Mouse (Mus musculus) CH12.LX (cell line): ENCODE measurements around the gene Col4a2. TPM values are rescaled to one million over a fixed set of nuclear protein-coding genes. Genes with fewer than 3 reads are reported as not detected.

Source experiments
- DNase-seq: peaks from one replicate; pipeline ENCODE4 v3.0.0-alpha.2; 2013; ENCODE audit errors: extremely low read depth
- H3K27ac ChIP-seq: 2 replicates; pipeline ENCODE4 v1.5.1; 2012; ENCODE audit warnings: low read depth, mild to moderate bottlenecking, control low read depth, moderate library complexity; ENCODE audit not compliant: insufficient read depth
- H3K27me3 ChIP-seq: replicated peaks from 2 replicates; pipeline ENCODE3; 2012; ENCODE audit warnings: inconsistent platforms
- H3K36me3 ChIP-seq, 2 experiments: replicated peaks in 1 of 2; 2 replicates each; pipeline versions ENCODE3 to v1.6.1; 2012; ENCODE audit warnings: inconsistent platforms in 1 of 2, low read length in 1 of 2, mild to moderate bottlenecking in 1 of 2, mixed read lengths in 1 of 2, moderate library complexity in 1 of 2; ENCODE audit not compliant: control insufficient read depth in 1 of 2, insufficient read depth in 1 of 2
- H3K4me1 ChIP-seq, 2 experiments: 2 replicates each; pipeline ENCODE4 v1.6.1; 2012; ENCODE audit warnings: inconsistent platforms in 1 of 2, moderate library complexity in 1 of 2; ENCODE audit not compliant: insufficient read depth in 2 of 2, control insufficient read depth in 1 of 2
- H3K4me2 ChIP-seq: 2 replicates; pipeline ENCODE4 v1.6.1; 2012; ENCODE audit warnings: low read depth, mild to moderate bottlenecking, control low read depth; ENCODE audit not compliant: poor library complexity, insufficient read depth, severe bottlenecking
- H3K4me3 ChIP-seq, 3 experiments: fragments of 150-350 bp in 1 of 3; sonication (generic) in 1 of 3; replicated peaks in 1 of 3; 2 replicates each; pipeline versions ENCODE3 to v1.5.1; 2011 to 2012; ENCODE audit warnings: low read depth in 2 of 3, low read length in 2 of 3, mild to moderate bottlenecking in 2 of 3, moderate library complexity in 2 of 3, control low read depth in 1 of 3, improper control_type of control experiment in 1 of 3, inconsistent platforms in 1 of 3, mixed read lengths in 1 of 3; ENCODE audit not compliant: poor library complexity in 1 of 3
- H3K79me2 ChIP-seq: replicated peaks from 2 replicates; pipeline ENCODE4 v1.6.1; 2012; ENCODE audit warnings: mild to moderate bottlenecking, moderate library complexity; ENCODE audit not compliant: control insufficient read depth, poor library complexity, insufficient read depth, severe bottlenecking; ENCODE audit errors: extremely low read depth
- H3K9ac ChIP-seq: 2 replicates; pipeline ENCODE4 v1.6.1; 2012; ENCODE audit warnings: low read depth, mild to moderate bottlenecking, control low read depth, moderate library complexity; ENCODE audit not compliant: insufficient read depth
- H3K9me3 ChIP-seq: replicated peaks from 2 replicates; pipeline ENCODE3; 2012; ENCODE audit warnings: low read length, inconsistent platforms, mixed read lengths
- CHD1 ChIP-seq: IDR thresholded peaks from 2 replicates; pipeline ENCODE4 v1.6.1; 2012; ENCODE audit warnings: low read depth, low read length, improper control_type of control experiment, inconsistent platforms
- CHD2 ChIP-seq: IDR thresholded peaks from 2 replicates; pipeline ENCODE4 v1.6.1; 2011; ENCODE audit warnings: low read length, improper control_type of control experiment
- CTCF ChIP-seq, 2 experiments: IDR thresholded peaks in 1 of 2; conservative IDR thresholded peaks in 1 of 2; 2 replicates each; pipeline ENCODE4 v1.5.1; 2011 to 2012; ENCODE audit warnings: low read depth in 2 of 2, low read length in 2 of 2, improper control_type of control experiment in 1 of 2, inconsistent platforms in 1 of 2, mild to moderate bottlenecking in 1 of 2, moderate library complexity in 1 of 2
- E2F4 ChIP-seq: IDR thresholded peaks from 2 replicates; pipeline ENCODE4 v1.6.1; 2011; ENCODE audit warnings: low read depth, low read length, improper control_type of control experiment; ENCODE audit not compliant: insufficient replicate concordance
- ELF1 ChIP-seq: IDR thresholded peaks from 2 replicates; pipeline ENCODE4 v1.6.1; 2014; ENCODE audit warnings: low read depth, mild to moderate bottlenecking, inconsistent platforms, low read length, improper control_type of control experiment
- EP300 ChIP-seq: IDR thresholded peaks from 2 replicates; pipeline ENCODE4 v1.6.1; 2011; ENCODE audit warnings: low read length, improper control_type of control experiment
- ETS1 ChIP-seq: conservative IDR thresholded peaks from 2 replicates; pipeline ENCODE4 v1.6.1; 2012; ENCODE audit warnings: low read depth, mild to moderate bottlenecking, inconsistent platforms, low read length, improper control_type of control experiment, moderate library complexity
- GABPA ChIP-seq: IDR thresholded peaks from 2 replicates; pipeline ENCODE4 v1.6.1; 2012; ENCODE audit warnings: low read depth, low read length, improper control_type of control experiment, inconsistent platforms; ENCODE audit not compliant: insufficient replicate concordance
- KAT2A ChIP-seq: IDR thresholded peaks from 2 replicates; pipeline ENCODE4 v1.6.1; 2012; ENCODE audit warnings: low read length, improper control_type of control experiment, inconsistent platforms; ENCODE audit not compliant: insufficient replicate concordance
- MAFK ChIP-seq: IDR thresholded peaks from 2 replicates; pipeline ENCODE4 v1.6.1; 2011; ENCODE audit warnings: low read length, improper control_type of control experiment; ENCODE audit not compliant: insufficient replicate concordance
- MEF2A ChIP-seq: IDR thresholded peaks from 2 replicates; pipeline ENCODE4 v1.6.1; 2014; ENCODE audit warnings: low read depth, mild to moderate bottlenecking, inconsistent platforms, low read length, improper control_type of control experiment, borderline replicate concordance
- NELFE ChIP-seq: IDR thresholded peaks from 2 replicates; pipeline ENCODE4 v1.6.1; 2011; ENCODE audit warnings: low read depth, low read length, improper control_type of control experiment
- NRF1 ChIP-seq: IDR thresholded peaks from 2 replicates; pipeline ENCODE4 v1.6.1; 2014; ENCODE audit warnings: low read depth, mild to moderate bottlenecking, inconsistent platforms, low read length, improper control_type of control experiment, moderate library complexity
- POLR2AphosphoS2 ChIP-seq: IDR thresholded peaks from 2 replicates; pipeline ENCODE4 v1.6.1; 2011; ENCODE audit warnings: low read depth, low read length, improper control_type of control experiment
- SMC3 ChIP-seq: IDR thresholded peaks from 2 replicates; pipeline ENCODE4 v1.6.1; 2011; ENCODE audit warnings: low read depth, low read length, improper control_type of control experiment
- TBP ChIP-seq: conservative IDR thresholded peaks from 2 replicates; pipeline ENCODE4 v1.6.1; 2011; ENCODE audit warnings: low read depth, low read length, improper control_type of control experiment
- TCF12 ChIP-seq: IDR thresholded peaks from 2 replicates; pipeline ENCODE4 v1.6.1; 2014; ENCODE audit warnings: low read depth, mild to moderate bottlenecking, inconsistent platforms, low read length, improper control_type of control experiment
- UBTF ChIP-seq: IDR thresholded peaks from 2 replicates; pipeline ENCODE4 v1.6.1; 2012; ENCODE audit warnings: low read depth, mild to moderate bottlenecking, inconsistent platforms, low read length, improper control_type of control experiment, moderate library complexity
- USF1 ChIP-seq: IDR thresholded peaks from 2 replicates; pipeline ENCODE4 v1.6.1; 2014; ENCODE audit warnings: low read depth, mild to moderate bottlenecking, inconsistent platforms, low read length, improper control_type of control experiment
- ZKSCAN1 ChIP-seq: IDR thresholded peaks from 2 replicates; pipeline ENCODE4 v1.6.1; 2012; ENCODE audit warnings: low read depth, inconsistent platforms, low read length, improper control_type of control experiment, borderline replicate concordance
- ZMIZ1 ChIP-seq: IDR thresholded peaks from 2 replicates; pipeline ENCODE4 v1.6.1; 2012; ENCODE audit warnings: low read depth, mild to moderate bottlenecking, inconsistent platforms, low read length, improper control_type of control experiment
- ZNF384 ChIP-seq: IDR thresholded peaks from 2 replicates; pipeline ENCODE4 v1.6.1; 2012; ENCODE audit warnings: low read depth, low read length, improper control_type of control experiment, inconsistent platforms
- dilution Hi-C: fragments of 300-500 bp; cut with MboI; formaldehyde crosslinking; loops from 2 replicates; pipeline ENCODE4 v1.14.3; 2020; ENCODE audit warnings: low sequenced_read_pairs; ENCODE audit not compliant: extremely low pct_unique_long_range_greater_than_20kb, extremely low pct_ligation_motif_present
- in situ Hi-C: fragments of 300-500 bp; cut with MboI; formaldehyde crosslinking; loops from 3 replicates; pipeline ENCODE4 v1.14.3; 2019; ENCODE audit warnings: low sequenced_read_pairs, low pct_ligation_motif_present, low pct_unique_long_range_greater_than_20kb, mixed read lengths
- polyA plus RNA-seq: library from polyadenylated mRNA; unstranded; fragments of >175 nt; gene quantifications from 2 replicates; pipeline ENCODE4 v1.2.1, GENCODE M21; 2012; ENCODE audit warnings: low read depth; ENCODE audit not compliant: insufficient read length
- total RNA-seq, 2 experiments: library from RNA; depleted of rRNA; stranded (reverse); fragments of 300-350 nt in 1 of 2; fragments of >200 nt in 1 of 2; gene quantifications; 2 replicates each; pipeline ENCODE4 v1.2.3; 2012 to 2014

Gene Col4a2
- total and polyA plus RNA-seq, 3 experiments, result 0.04 to 0.07 TPM; not detected in 1

DNA sequence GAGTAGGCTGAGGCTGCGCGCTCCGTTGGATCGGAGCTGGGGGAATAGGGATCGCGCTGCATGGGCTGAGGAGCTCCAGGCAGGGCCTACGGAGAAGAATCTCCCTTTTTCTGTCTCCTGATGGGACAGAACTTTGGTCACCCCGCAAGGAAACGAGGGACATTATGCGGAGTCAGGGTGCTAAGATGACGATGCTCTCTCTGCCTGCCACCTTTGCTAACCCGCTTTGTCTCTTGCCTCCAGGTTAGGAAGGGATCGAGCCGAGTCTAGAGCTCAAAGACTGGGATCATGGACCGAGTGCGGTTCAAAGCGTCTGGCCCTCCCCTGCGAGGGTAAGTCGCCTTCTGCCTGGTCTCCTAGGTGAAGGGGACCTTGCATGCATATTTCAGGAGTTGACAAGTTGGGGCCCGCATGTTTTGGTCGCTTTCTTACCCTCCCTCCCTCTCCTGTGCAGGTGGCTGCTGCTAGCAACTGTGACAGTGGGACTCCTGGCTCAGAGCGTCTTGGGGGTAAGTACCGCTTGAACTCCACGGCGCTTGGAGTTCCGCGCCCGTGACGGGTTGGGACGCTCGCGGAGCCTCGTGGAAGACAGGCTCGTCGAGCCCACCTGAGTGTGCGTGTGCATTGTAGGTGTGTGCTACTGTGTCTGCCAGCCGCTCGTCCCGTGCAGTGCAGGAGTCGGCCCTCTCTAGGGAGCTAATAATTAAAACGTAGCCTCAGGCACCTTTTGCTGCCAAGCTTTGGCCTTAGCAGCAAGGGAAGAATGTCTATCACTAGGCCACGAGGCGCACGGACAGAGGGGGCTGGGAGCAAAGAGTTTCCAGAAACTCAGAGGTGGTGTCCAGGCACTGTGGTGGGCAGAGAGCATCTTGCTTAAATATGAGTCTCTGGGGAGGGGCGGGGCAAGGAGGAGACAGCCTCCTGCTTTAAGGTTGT lies 839 bp downstream of the Col4a2 start:
- H3K79me2 ChIP-seq, result no peaks in the 10 kb centered on the region
- no peak overlapping the region for H3K4me2 ChIP-seq
- H3K9me3 ChIP-seq, result no peaks in the 10 kb centered on the region
- no peaks in the 10 kb centered on the region for H3K36me3 ChIP-seq
- H3K27ac ChIP-seq, result no peak overlapping the region
- DNase-seq, result no peak
- peaks cover 0 to 8% of the 10 kb centered on the region in 2 experiments; a peak in 2 of 4 replicates for H3K4me1 ChIP-seq
- in situ Hi-C loops, result no loop called here
- H3K4me3 ChIP-seq, result no peak overlapping the region
- TF ChIP-seq MAFK, result no peak
- TF ChIP-seq TCF12, result no peak
- no peak for TF ChIP-seq KAT2A
- TF ChIP-seq E2F4, result no peak
- no peak for TF ChIP-seq MEF2A
- no peak for TF ChIP-seq NRF1
- no peak for TF ChIP-seq ELF1
- no peak for TF ChIP-seq SMC3
- no peak for TF ChIP-seq ETS1
- no peak for TF ChIP-seq GABPA
- TF ChIP-seq POLR2AphosphoS2, result no peak
- no peak for TF ChIP-seq ZKSCAN1
- TF ChIP-seq USF1, result no peak
- no peak for TF ChIP-seq EP300
- TF ChIP-seq ZNF384, result no peak
- TF ChIP-seq UBTF, result no peak
- TF ChIP-seq NELFE, result no peak
- TF ChIP-seq CHD1, result no peak
- TF ChIP-seq, all 38 proteins: peak for 0
- Histone ChIP-seq H3K27me3 (peaks cover 8% of the 10 kb centered on the region), H3K9ac (no peak overlapping the region)
- dilution Hi-C loops, result no loop called here

DNA sequence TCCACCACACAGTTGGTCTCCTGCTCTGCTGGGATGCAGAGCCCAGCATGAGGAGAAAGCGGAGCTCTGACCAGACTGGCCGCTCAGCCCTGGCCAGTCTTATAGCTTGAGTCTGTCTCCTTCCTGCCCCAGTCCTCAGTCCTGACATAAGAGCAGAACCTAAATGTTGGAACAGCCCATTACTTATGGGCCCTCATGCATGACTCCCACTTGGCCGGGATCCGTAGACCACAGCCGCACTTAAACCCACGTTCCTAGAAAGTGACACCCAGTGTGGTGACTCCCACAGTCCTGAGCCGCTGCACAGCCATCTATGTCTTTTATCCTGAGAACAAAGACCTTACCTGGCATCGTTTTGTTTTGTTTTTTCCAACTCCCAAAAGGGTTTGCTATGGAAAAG lies 2.0 kb downstream of the Col4a2 start:
- peaks cover 6% of the 10 kb centered on the region for H3K27me3 ChIP-seq
- H3K9ac ChIP-seq, result no peak overlapping the region
- peaks cover 0 to 8% of the 10 kb centered on the region in 2 experiments; a peak in 2 of 4 replicates for H3K4me1 ChIP-seq
- TF ChIP-seq ZMIZ1 (no peak), CTCF (conservative IDR thresholded peaks at IDR 0.05 in 1 of 2, IDR thresholded peaks at IDR 0.05 in 1 of 2; ENCODE audit: low read depth in 2 of 2, low read length in 2 of 2) (no peak), TBP (no peak), SMC3 (no peak), ZKSCAN1 (no peak), CHD2 (no peak)
- H3K79me2 ChIP-seq, result no peaks in the 10 kb centered on the region
- no peak overlapping the region for H3K4me2 ChIP-seq
- no peaks in the 10 kb centered on the region for H3K36me3 ChIP-seq
- H3K27ac ChIP-seq, result no peak overlapping the region
- in situ Hi-C loops, result no loop called here
- no peaks in the 10 kb centered on the region for H3K9me3 ChIP-seq
- dilution Hi-C loops, result no loop called here
- H3K4me3 ChIP-seq, result no peak overlapping the region
- no peak for DNase-seq
